Mouse (Mus musculus) spleen, adult 2 months (tissue): ENCODE measurements around the gene 1810037I17Rik. TPM values are rescaled to one million over a fixed set of nuclear protein-coding genes. Genes with fewer than 3 reads are reported as not detected.

Experiments
- DNase-seq, 2 experiments: peaks; one replicate each; pipeline versions ENCODE4 v3.0.0 to v3.0.0-alpha.2; 2012 to 2021; ENCODE audit warnings: low spot score in 2 of 2, low read depth in 1 of 2
- H3K27ac ChIP-seq: fragments of 200-500 bp; 2 replicates; pipeline ENCODE4 v1.5.1; 2012; ENCODE audit warnings: low read length, inconsistent platforms; ENCODE audit not compliant: insufficient read depth
- H3K27me3 ChIP-seq: fragments of 200-500 bp; 2 replicates; pipeline ENCODE4 v1.6.1; 2012; ENCODE audit warnings: mild to moderate bottlenecking, moderate library complexity, low read length, inconsistent platforms; ENCODE audit not compliant: control insufficient read depth, insufficient read depth
- H3K36me3 ChIP-seq: fragments of 200-500 bp; 2 replicates; pipeline ENCODE4 v1.6.1; 2012; ENCODE audit warnings: mild to moderate bottlenecking, low read length, inconsistent platforms; ENCODE audit not compliant: control insufficient read depth, insufficient read depth
- H3K4me1 ChIP-seq: fragments of 200-500 bp; 2 replicates; pipeline ENCODE4 v1.6.1; 2011; ENCODE audit warnings: inconsistent platforms; ENCODE audit not compliant: control insufficient read depth, insufficient read depth, insufficient read length
- H3K4me3 ChIP-seq: fragments of 200-500 bp; 2 replicates; pipeline ENCODE4 v1.5.1; 2011; ENCODE audit warnings: mild to moderate bottlenecking, inconsistent platforms; ENCODE audit not compliant: insufficient read depth, insufficient read length; ENCODE audit errors: extremely low read depth
- CTCF ChIP-seq: fragments of 200-500 bp; IDR thresholded peaks from 2 replicates; pipeline ENCODE4 v1.5.1; 2011; ENCODE audit warnings: mild to moderate bottlenecking, inconsistent platforms; ENCODE audit not compliant: insufficient read depth, insufficient read length, insufficient replicate concordance; ENCODE audit errors: extremely low read depth
- POLR2A ChIP-seq: fragments of 200-500 bp; IDR thresholded peaks from 2 replicates; pipeline ENCODE4 v1.6.1; 2011; ENCODE audit warnings: low read depth, low read length, inconsistent platforms
- WGBS: fragments of 180-500 bp; shearing (Covaris S2); methylation state at CpG from one replicate; pipeline ENCODE4 v1.1.7; 2018; 5-methylcytosine and 5-hydroxymethylcytosine counted together
- polyA plus RNA-seq: library from polyadenylated mRNA; depleted of rRNA; stranded (reverse); fragments of >200 nt; gene quantifications from 2 replicates; pipeline ENCODE4 v1.2.3, GENCODE M21; 2012

1810037I17Rik gene
- polyA plus RNA-seq, 1 experiment, result 16.0 TPM

DNA sequence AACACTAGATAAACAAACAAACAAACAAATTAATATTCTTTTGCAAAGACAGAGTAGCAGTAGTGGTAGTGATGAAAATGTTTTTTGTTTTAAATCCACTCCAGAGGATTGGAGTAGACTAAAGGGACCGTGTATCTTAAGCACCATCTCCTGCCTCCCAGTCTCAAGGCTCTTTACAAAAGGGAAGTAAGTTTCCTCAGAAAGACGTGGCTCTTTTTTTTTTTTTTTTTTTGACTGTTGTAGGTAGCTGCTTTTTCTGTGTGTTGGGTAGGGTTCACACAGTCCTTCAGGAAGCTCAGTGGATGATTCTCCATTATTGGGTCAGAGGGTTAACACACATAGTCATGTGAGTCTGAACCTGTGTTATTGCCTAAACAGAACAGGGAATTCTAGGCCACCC is 5.3 kb upstream of the 1810037I17Rik start:
- TF ChIP-seq CTCF (no peak), POLR2A (no peak)
- no peaks in the 10 kb centered on the region for H3K36me3 ChIP-seq
- no peaks in the 10 kb centered on the region for H3K27me3 ChIP-seq
- no peak overlapping the region for H3K4me3 ChIP-seq
- DNase-seq, result no peak
- 14% methylated on average over 2 of the region's 2 CpGs for WGBS
- H3K27ac ChIP-seq, result no peak overlapping the region
- no peaks in the 10 kb centered on the region for H3K4me1 ChIP-seq

DNA sequence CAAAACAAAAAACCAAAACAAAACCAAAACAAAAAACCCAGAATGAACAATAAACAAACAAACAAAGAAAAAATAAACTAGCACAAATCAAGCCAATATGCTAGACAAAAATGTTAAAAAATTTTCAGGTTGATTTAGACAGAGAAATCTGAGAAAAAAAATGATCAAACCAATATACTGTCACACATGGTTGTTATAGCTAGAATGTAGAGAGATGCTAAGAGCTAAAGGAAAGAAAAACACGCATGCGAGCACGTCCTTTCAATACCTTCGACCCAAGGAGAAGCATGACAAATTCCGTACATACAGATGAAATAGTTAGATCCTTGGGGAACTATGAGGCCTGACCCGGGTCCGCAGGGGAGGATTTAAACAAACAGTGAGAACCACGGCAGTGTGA is 4.7 kb upstream of the 1810037I17Rik start, which contains the start of gene Gm10959:
Gene Gm10959 (minus strand): TSS at position 101 of the 400 bp plus-strand sequence.
- no peaks in the 10 kb centered on the region for H3K27me3 ChIP-seq
- H3K4me3 ChIP-seq, result no peak within 1 kb of the TSS
- 94% methylated on average over 8 of the region's 8 CpGs for WGBS
- H3K36me3 ChIP-seq, result no peaks in the 10 kb centered on the region
- DNase-seq, result no peak
- no peaks in the 10 kb centered on the region for H3K4me1 ChIP-seq
- no peak within 1 kb of the TSS for H3K27ac ChIP-seq
- TF ChIP-seq CTCF (no peak), POLR2A (no peak)

DNA sequence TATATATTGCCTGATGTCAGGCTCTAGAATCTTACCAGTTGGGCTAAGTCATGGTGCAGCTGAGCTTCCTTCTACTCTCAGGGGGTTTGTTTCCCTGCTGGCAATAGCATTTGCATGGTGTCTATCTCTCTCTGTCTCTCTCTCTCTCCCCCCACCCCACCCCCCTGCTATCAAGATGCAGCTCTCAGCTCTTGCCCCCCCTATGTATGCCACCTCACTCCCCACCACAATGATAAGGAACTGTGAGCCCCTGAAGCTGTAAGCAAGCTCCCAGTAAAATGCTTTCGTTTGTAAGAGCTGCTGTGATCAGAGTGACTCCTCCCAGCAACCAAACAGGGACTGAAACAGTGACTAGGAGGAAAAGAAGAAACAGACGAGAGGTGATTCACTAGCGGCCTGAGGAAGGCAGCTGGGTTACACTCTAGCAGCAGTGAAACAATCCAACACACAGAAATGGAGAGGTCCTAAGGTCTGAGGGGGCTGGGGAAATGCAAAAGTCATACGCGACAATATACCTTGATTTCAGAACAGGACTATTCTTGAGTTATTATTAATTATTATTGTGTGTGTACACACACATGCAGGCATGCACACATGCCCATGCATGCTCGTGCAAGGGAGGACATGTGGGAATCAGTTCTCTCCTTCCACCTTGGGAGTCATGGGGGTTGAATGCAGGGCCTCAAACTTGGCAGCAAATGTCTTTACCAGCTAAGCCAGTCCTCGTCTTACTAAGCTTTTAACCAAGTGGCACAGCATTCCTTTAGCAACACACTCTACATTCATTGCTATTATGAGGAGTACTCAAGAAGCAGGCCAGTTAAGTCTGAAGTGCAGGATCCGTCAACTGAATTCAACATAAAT is 3.2 kb upstream of the 1810037I17Rik start:
- TF ChIP-seq POLR2A (no peak), CTCF (no peak)
- Histone ChIP-seq H3K27me3 (no peaks in the 10 kb centered on the region), H3K4me3 (no peak overlapping the region), H3K27ac (no peak overlapping the region), H3K36me3 (no peaks in the 10 kb centered on the region), H3K4me1 (no peaks in the 10 kb centered on the region)
- 61% methylated on average over 8 of the region's 8 CpGs for WGBS
- no peak for DNase-seq

DNA sequence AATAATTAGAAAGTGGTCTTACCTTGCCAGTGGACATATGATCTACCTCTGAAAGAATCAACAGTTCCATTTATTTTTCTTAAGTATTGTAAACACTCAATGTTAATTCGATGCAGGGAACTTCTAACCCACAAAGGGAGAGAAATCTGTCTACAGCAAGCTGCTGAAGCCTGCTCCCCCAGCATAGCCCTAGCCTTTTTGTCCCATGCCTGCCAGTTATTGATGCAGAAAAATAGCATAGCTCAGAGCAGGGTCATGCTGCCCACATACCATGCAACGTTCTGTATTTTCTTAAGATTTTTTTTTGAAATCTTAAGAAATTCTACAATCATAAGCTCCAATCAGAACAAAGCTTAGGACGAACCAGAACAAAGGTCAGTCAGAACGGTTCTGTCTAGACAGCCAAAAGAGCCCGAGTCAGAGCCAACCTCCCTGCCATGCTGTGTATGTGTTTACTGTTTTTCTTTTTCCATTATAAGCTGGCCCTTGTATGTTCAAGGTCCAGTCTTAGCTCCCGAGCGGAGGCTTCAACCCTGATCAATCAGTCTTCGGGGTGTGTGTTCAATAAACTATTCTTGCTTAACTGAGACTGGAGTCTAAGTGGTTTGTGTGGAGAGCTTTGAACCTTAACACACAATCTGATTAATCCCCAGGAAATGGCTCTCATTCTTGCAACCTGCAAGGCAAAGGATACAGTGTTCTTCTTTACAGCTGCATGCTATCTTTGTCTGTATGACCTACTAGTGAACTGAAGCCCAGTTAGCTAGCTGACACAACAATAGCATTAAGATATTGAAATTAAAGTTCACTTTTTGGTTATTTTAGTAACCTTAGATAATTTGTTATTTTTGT is 2.1 kb upstream of the 1810037I17Rik start:
- TF ChIP-seq POLR2A (no peak), CTCF (no peak)
- DNase-seq, result no peak
- 90% methylated on average over 8 of the region's 8 CpGs for WGBS
- Histone ChIP-seq H3K36me3 (peaks cover 2% of the 10 kb centered on the region; the same call in 1 of the 2 replicates), H3K27ac (no peak overlapping the region), H3K4me1 (no peaks in the 10 kb centered on the region), H3K27me3 (no peaks in the 10 kb centered on the region), H3K4me3 (no peak overlapping the region)

DNA sequence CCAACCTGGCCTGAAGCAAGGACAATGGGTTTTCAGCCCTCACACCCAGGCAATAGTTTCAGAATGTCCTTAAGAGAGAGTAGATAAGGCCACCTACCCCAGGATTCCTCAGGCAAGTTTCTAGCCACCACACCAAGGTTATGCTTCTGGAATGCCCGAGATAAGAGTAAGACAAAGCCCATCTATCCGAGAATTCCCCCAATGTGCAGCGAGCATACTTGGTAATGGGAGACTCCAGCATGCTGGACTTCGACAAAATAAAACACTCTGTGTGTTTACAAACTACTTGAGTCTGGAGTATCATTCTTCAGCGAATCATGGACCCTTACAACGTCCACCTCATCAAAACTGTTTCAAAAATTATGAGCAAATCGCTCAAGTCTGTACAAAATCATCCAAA is 856 bp upstream of the 1810037I17Rik start:
- no peak for TF ChIP-seq CTCF
- TF ChIP-seq POLR2A, result no peak
- H3K27me3 ChIP-seq, result no peaks in the 10 kb centered on the region
- 86% methylated on average over 7 of the region's 7 CpGs for WGBS
- no peaks in the 10 kb centered on the region for H3K4me1 ChIP-seq
- H3K4me3 ChIP-seq, result no peak overlapping the region
- no peak for DNase-seq
- peaks cover 3% of the 10 kb centered on the region; the same call in 1 of the 2 replicates for H3K36me3 ChIP-seq
- no peak overlapping the region for H3K27ac ChIP-seq

DNA sequence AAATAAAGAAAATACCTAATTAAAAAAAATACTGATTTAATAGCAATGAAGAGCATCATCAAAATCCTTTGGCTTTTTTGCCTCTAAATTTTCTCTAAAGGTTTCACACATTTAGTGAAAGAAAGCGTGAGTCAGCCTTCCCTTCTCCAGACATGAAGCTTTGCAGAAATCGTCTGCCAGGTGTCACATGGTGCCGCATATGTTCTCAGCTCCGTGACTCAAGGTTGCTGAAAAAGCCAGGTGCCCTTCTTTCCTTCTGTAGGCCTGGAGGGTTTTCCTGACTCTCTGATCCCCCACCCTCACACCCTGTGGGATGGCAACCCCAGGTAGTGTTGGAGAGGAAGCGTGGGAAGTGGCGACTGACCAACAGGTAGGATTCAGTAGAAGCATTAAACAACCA is 5.7 kb downstream of the 1810037I17Rik start:
- H3K27me3 ChIP-seq, result no peaks in the 10 kb centered on the region
- H3K36me3 ChIP-seq, result peaks cover 7% of the 10 kb centered on the region; the same call in 1 of the 2 replicates
- no peak overlapping the region for H3K27ac ChIP-seq
- no peak for TF ChIP-seq POLR2A
- no peak for TF ChIP-seq CTCF
- no peak overlapping the region for H3K4me3 ChIP-seq
- DNase-seq, result no peak
- WGBS, result 92% methylated on average over 6 of the region's 6 CpGs
- H3K4me1 ChIP-seq, result no peaks in the 10 kb centered on the region
